Mouse (Mus musculus) CH12.LX (cell line): ENCODE data around the gene Gnas. TPM values are rescaled to one million over a fixed set of nuclear protein-coding genes. Genes with fewer than 3 reads are reported as not detected.

Experiments used
- DNase-seq: peaks from one replicate; pipeline ENCODE4 v3.0.0-alpha.2; 2013; ENCODE audit errors: extremely low read depth
- H3K27ac ChIP-seq: 2 replicates; pipeline ENCODE4 v1.5.1; 2012; ENCODE audit warnings: low read depth, mild to moderate bottlenecking, control low read depth, moderate library complexity; ENCODE audit not compliant: insufficient read depth
- H3K27me3 ChIP-seq: replicated peaks from 2 replicates; pipeline ENCODE3; 2012; ENCODE audit warnings: inconsistent platforms
- H3K36me3 ChIP-seq, 2 experiments: replicated peaks in 1 of 2; 2 replicates each; pipeline versions ENCODE3 to v1.6.1; 2012; ENCODE audit warnings: inconsistent platforms in 1 of 2, low read length in 1 of 2, mild to moderate bottlenecking in 1 of 2, mixed read lengths in 1 of 2, moderate library complexity in 1 of 2; ENCODE audit not compliant: control insufficient read depth in 1 of 2, insufficient read depth in 1 of 2
- H3K4me1 ChIP-seq, 2 experiments: 2 replicates each; pipeline ENCODE4 v1.6.1; 2012; ENCODE audit warnings: inconsistent platforms in 1 of 2, moderate library complexity in 1 of 2; ENCODE audit not compliant: insufficient read depth in 2 of 2, control insufficient read depth in 1 of 2
- H3K4me2 ChIP-seq: 2 replicates; pipeline ENCODE4 v1.6.1; 2012; ENCODE audit warnings: low read depth, mild to moderate bottlenecking, control low read depth; ENCODE audit not compliant: poor library complexity, insufficient read depth, severe bottlenecking
- H3K4me3 ChIP-seq, 3 experiments: fragments of 150-350 bp in 1 of 3; sonication (generic) in 1 of 3; replicated peaks in 1 of 3; 2 replicates each; pipeline versions ENCODE3 to v1.5.1; 2011 to 2012; ENCODE audit warnings: low read depth in 2 of 3, low read length in 2 of 3, mild to moderate bottlenecking in 2 of 3, moderate library complexity in 2 of 3, control low read depth in 1 of 3, improper control_type of control experiment in 1 of 3, inconsistent platforms in 1 of 3, mixed read lengths in 1 of 3; ENCODE audit not compliant: poor library complexity in 1 of 3
- H3K79me2 ChIP-seq: replicated peaks from 2 replicates; pipeline ENCODE4 v1.6.1; 2012; ENCODE audit warnings: mild to moderate bottlenecking, moderate library complexity; ENCODE audit not compliant: control insufficient read depth, poor library complexity, insufficient read depth, severe bottlenecking; ENCODE audit errors: extremely low read depth
- H3K9ac ChIP-seq: 2 replicates; pipeline ENCODE4 v1.6.1; 2012; ENCODE audit warnings: low read depth, mild to moderate bottlenecking, control low read depth, moderate library complexity; ENCODE audit not compliant: insufficient read depth
- H3K9me3 ChIP-seq: replicated peaks from 2 replicates; pipeline ENCODE3; 2012; ENCODE audit warnings: low read length, inconsistent platforms, mixed read lengths
- BHLHE40 ChIP-seq: IDR thresholded peaks from 2 replicates; pipeline ENCODE4 v1.6.1; 2011; ENCODE audit warnings: mild to moderate bottlenecking, low read depth, low read length, improper control_type of control experiment
- JUND ChIP-seq: conservative IDR thresholded peaks from 2 replicates; pipeline ENCODE4 v1.6.1; 2011; ENCODE audit warnings: low read depth, low read length, improper control_type of control experiment
- MAX ChIP-seq: IDR thresholded peaks from 2 replicates; pipeline ENCODE4 v1.6.1; 2011; ENCODE audit warnings: low read length, improper control_type of control experiment
- MYC ChIP-seq: IDR thresholded peaks from 2 replicates; pipeline ENCODE4 v1.6.1; 2011; ENCODE audit warnings: low read depth, mild to moderate bottlenecking, improper control_type of control experiment, low read length
- POLR2AphosphoS2 ChIP-seq: IDR thresholded peaks from 2 replicates; pipeline ENCODE4 v1.6.1; 2011; ENCODE audit warnings: low read depth, low read length, improper control_type of control experiment
- RAD21 ChIP-seq: IDR thresholded peaks from 2 replicates; pipeline ENCODE4 v1.6.1; 2011; ENCODE audit warnings: low read depth, mild to moderate bottlenecking, low read length, improper control_type of control experiment, moderate library complexity
- ZC3H11A ChIP-seq: IDR thresholded peaks from 2 replicates; pipeline ENCODE4 v1.6.1; 2012; ENCODE audit warnings: low read depth, mild to moderate bottlenecking, inconsistent platforms, low read length, improper control_type of control experiment
- dilution Hi-C: fragments of 300-500 bp; cut with MboI; formaldehyde crosslinking; loops from 2 replicates; pipeline ENCODE4 v1.14.3; 2020; ENCODE audit warnings: low sequenced_read_pairs; ENCODE audit not compliant: extremely low pct_unique_long_range_greater_than_20kb, extremely low pct_ligation_motif_present
- in situ Hi-C: fragments of 300-500 bp; cut with MboI; formaldehyde crosslinking; loops from 3 replicates; pipeline ENCODE4 v1.14.3; 2019; ENCODE audit warnings: low sequenced_read_pairs, low pct_ligation_motif_present, low pct_unique_long_range_greater_than_20kb, mixed read lengths
- polyA plus RNA-seq: library from polyadenylated mRNA; unstranded; fragments of >175 nt; gene quantifications from 2 replicates; pipeline ENCODE4 v1.2.1, GENCODE M21; 2012; ENCODE audit warnings: low read depth; ENCODE audit not compliant: insufficient read length
- total RNA-seq, 2 experiments: library from RNA; depleted of rRNA; stranded (reverse); fragments of 300-350 nt in 1 of 2; fragments of >200 nt in 1 of 2; gene quantifications; 2 replicates each; pipeline ENCODE4 v1.2.3; 2012 to 2014

Gnas gene
- total and polyA plus RNA-seq, 3 experiments, result 369 to 502 (median 452) TPM

GRCm38 (mm10) chr2:174393383-174393782, 109.3 kb downstream of the Gnas start:
- Histone ChIP-seq H3K27ac (no peak overlapping the region), H3K9ac (no peak overlapping the region), H3K4me2 (no peak overlapping the region), H3K9me3 (no peaks in the 10 kb centered on the region), H3K79me2 (no peaks in the 10 kb centered on the region), H3K27me3 (no peaks in the 10 kb centered on the region), H3K4me1 (peaks cover 0 to 7% of the 10 kb centered on the region in 2 experiments; a peak in 3 of 4 replicates), H3K36me3 (no peaks in the 10 kb centered on the region), H3K4me3 (no peak overlapping the region)
- dilution Hi-C loops, result no loop called here
- TF ChIP-seq ZC3H11A, result no peak
- no peak for TF ChIP-seq RAD21
- no peak for TF ChIP-seq JUND
- 0 out of 2 replicates have a peak, but pooled peaks have one; percentile 41 for TF ChIP-seq MYC
- peak; percentile 52; the same call in 1 of the 2 replicates for TF ChIP-seq MAX
- TF ChIP-seq POLR2AphosphoS2, result no peak
- peak; percentile 55; the same call in 1 of the 2 replicates for TF ChIP-seq BHLHE40
- no peak for DNase-seq
- in situ Hi-C loops, result no loop called here

Other genes with a start within 250 kb of the Gnas start
- gene Stx16, start 208.0 kb upstream of the Gnas start, total RNA-seq (2012; rRNA removed), result 17.2 and 22.5 TPM in 2 replicates
- 18.8 and 21.0 TPM in 2 replicates for gene Stx16, start 208.0 kb upstream of the Gnas start, total RNA-seq (2014; rRNA removed)
- gene Stx16, start 208.0 kb upstream of the Gnas start, polyA plus RNA-seq, result 33.2 and 40.7 TPM in 2 replicates
- 37.2 and 39.5 TPM in 2 replicates for gene Npepl1, start 174.0 kb upstream of the Gnas start, total RNA-seq (2012; rRNA removed)
- 72.0 and 93.6 TPM in 2 replicates for gene Npepl1, start 174.0 kb upstream of the Gnas start, total RNA-seq (2014; rRNA removed)
- gene Npepl1, start 174.0 kb upstream of the Gnas start, polyA plus RNA-seq, result 90.8 and 93.3 TPM in 2 replicates
- 48.9 and 55.7 TPM in 2 replicates for gene Gm20721, start 62.4 kb downstream of the Gnas start, total RNA-seq (2012; rRNA removed)
- gene Gm20721, start 62.4 kb downstream of the Gnas start, total RNA-seq (2014; rRNA removed), result not detected in 2 replicates
- gene Gm20721, start 62.4 kb downstream of the Gnas start, polyA plus RNA-seq, result 259 and 363 TPM in 2 replicates
- gene Nelfcd, start 131.5 kb downstream of the Gnas start, total RNA-seq (2012; rRNA removed), result 44.6 and 45.2 TPM in 2 replicates
- gene Nelfcd, start 131.5 kb downstream of the Gnas start, total RNA-seq (2014; rRNA removed), result 39.1 and 41.5 TPM in 2 replicates
- gene Nelfcd, start 131.5 kb downstream of the Gnas start, polyA plus RNA-seq, result 50.5 and 52.3 TPM in 2 replicates
- gene Ctsz, start 154.7 kb downstream of the Gnas start, total RNA-seq (2012; rRNA removed), result 417 and 423 TPM in 2 replicates
- gene Ctsz, start 154.7 kb downstream of the Gnas start, total RNA-seq (2014; rRNA removed), result 135 and 141 TPM in 2 replicates
- 219 and 264 TPM in 2 replicates for gene Ctsz, start 154.7 kb downstream of the Gnas start, polyA plus RNA-seq
- gene Tubb1, start 166.4 kb downstream of the Gnas start, total RNA-seq (2012; rRNA removed), result not detected in 2 replicates
- gene Tubb1, start 166.4 kb downstream of the Gnas start, total RNA-seq (2014; rRNA removed), result not detected in 2 replicates
- gene Tubb1, start 166.4 kb downstream of the Gnas start, polyA plus RNA-seq, result not detected in 2 replicates
- gene Atp5e, start 179.8 kb downstream of the Gnas start, total RNA-seq (2012; rRNA removed), result 699 and 716 TPM in 2 replicates
- gene Atp5e, start 179.8 kb downstream of the Gnas start, total RNA-seq (2014; rRNA removed), result 664 and 673 TPM in 2 replicates
- gene Atp5e, start 179.8 kb downstream of the Gnas start, polyA plus RNA-seq, result 251 and 338 TPM in 2 replicates
- 90.3 and 123 TPM in 2 replicates for gene Prelid3b, start 188.8 kb downstream of the Gnas start, total RNA-seq (2012; rRNA removed)
- 187 TPM in 2 replicates for gene Prelid3b, start 188.8 kb downstream of the Gnas start, total RNA-seq (2014; rRNA removed)
- gene Prelid3b, start 188.8 kb downstream of the Gnas start, polyA plus RNA-seq, result 179 TPM in 2 replicates